22 mouse cellular contexts compared by ENCODE assay signal in the genomic region with DNA sequence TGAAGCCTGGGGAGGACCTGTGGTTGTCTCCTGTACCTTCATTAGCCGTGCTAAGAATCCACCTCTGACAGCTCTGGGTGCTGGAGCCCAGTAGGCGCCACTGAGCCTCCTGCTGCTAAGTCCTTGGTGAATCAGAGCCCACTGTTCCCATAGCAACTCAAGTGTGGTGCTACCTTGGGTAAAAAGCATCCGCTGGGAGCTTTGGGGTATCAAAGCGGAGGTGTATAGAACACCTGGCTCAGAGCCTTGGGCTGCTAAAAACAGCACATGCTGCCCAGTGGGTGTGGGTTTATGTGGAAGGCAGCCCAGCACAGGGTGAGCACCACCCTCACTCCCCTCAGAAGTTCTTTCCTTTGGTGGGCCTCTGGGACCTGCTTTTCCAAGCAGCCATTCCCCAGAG. TPM values are rescaled to one million over a fixed set of nuclear protein-coding genes. Genes with fewer than 3 reads are reported as not detected.
DNase-seq lines count a peak whose midpoint lies in the region; ATAC-seq and TF ChIP-seq lines count a peak whose summit lies in the region.
"Had no signal": no experiment of that assay in that cellular context is flagged by ENCODE, and none has a peak within 500 bp of the region (broad histone marks: within the 10 kb centered on the region; RNA-seq: fewer than 3 reads in every experiment).

No protein-coding gene starts in this region.

- H3K27me3 ChIP-seq in forebrain, postnatal 0 days (ENCODE audit: insufficient read depth, low read length), result no peaks in the 10 kb centered on the region
- H3K27me3 ChIP-seq: heart, embryonic 15.5 days; limb, embryonic 13.5 days; liver, embryonic 15.5 days had no signal

- 68% methylated on average over 4 of the region's 4 CpGs for WGBS in forebrain, postnatal 0 days

- no peaks in the 10 kb centered on the region for H3K4me1 ChIP-seq in forebrain, postnatal 0 days (ENCODE audit: insufficient read depth)
- H3K4me1 ChIP-seq: limb, embryonic 13.5 days; liver, embryonic 15.5 days had no signal

- no peaks in the 10 kb centered on the region for H3K9me3 ChIP-seq in forebrain, postnatal 0 days (ENCODE audit: low read length)
- H3K9me3 ChIP-seq: heart, embryonic 15.5 days; hindbrain, embryonic 10.5 days; liver, embryonic 15.5 days had no signal

- no peak for ATAC-seq in forebrain, postnatal 0 days
- ATAC-seq: forebrain, embryonic 14.5 days; lung, postnatal 0 days; midbrain, embryonic 16.5 days had no signal

- peak; percentile 62 for DNase-seq in left cerebral cortex, adult 11 months (ENCODE audit: low spot score)
- DNase-seq in left cerebral cortex, postnatal 4 days, result no peak
- DNase-seq in layer of hippocampus, adult 9-10 months (ENCODE audit: low spot score), result peak; percentile 27
- peak; percentile 78 to 87 for DNase-seq in left cerebral cortex, postnatal 36 days (ENCODE audit: low spot score in 2 of 2)
- DNase-seq in thymus, postnatal 25 days, result no peak
- DNase-seq in forebrain, postnatal 0 days, result no peak
- no peak for DNase-seq in embryo, embryonic 9.5 days (ENCODE audit: extremely low spot score)
- DNase-seq: adrenal gland, adult 2 months; cerebellum, adult 2 months; heart, adult 11 months; kidney, adult 2 months; kidney, postnatal 4 days; retina, postnatal 1 day; thymus, postnatal 36 days had no signal

- TF ChIP-seq CTCF in forebrain, postnatal 0 days (IDR thresholded peaks at IDR 0.05; ENCODE audit: low read depth), result no peak

- H3K4me3 ChIP-seq in forebrain, postnatal 0 days (ENCODE audit: low read depth, low read length), result no peak overlapping the region
- H3K4me3 ChIP-seq: heart, embryonic 15.5 days; hindbrain, embryonic 10.5 days; limb, embryonic 13.5 days; liver, embryonic 15.5 days had no signal

- H3K4me2 ChIP-seq in forebrain, postnatal 0 days (ENCODE audit: low read depth), result no peak overlapping the region
- H3K4me2 ChIP-seq: heart, embryonic 15.5 days; limb, embryonic 13.5 days; liver, embryonic 15.5 days had no signal

- no peak overlapping the region for H3K9ac ChIP-seq in forebrain, postnatal 0 days
- H3K9ac ChIP-seq: heart, embryonic 15.5 days; limb, embryonic 13.5 days; liver, embryonic 15.5 days had no signal

- no peak overlapping the region for H3K27ac ChIP-seq in forebrain, postnatal 0 days (ENCODE audit: low read depth, low read length)
- H3K27ac ChIP-seq: heart, embryonic 15.5 days; hindbrain, embryonic 10.5 days; limb, embryonic 13.5 days; liver, embryonic 15.5 days; stomach, postnatal 0 days had no signal

- intact Hi-C loops in left cerebral cortex, postnatal 4 days (cut with DNase I), result no loop called here
- intact Hi-C loops in left cerebral cortex, postnatal 36 days (cut with DNase I), result no loop called here

- peaks cover 21% of the 10 kb centered on the region for H3K36me3 ChIP-seq in forebrain, postnatal 0 days (ENCODE audit: insufficient read depth)
- H3K36me3 ChIP-seq: liver, embryonic 15.5 days had no signal

RNA-seq across cellular contexts. Expression of gene Clstn1, which starts 30.2 kb away (rescaled TPM):
- 100 to 1,000 TPM; 494 to 507 TPM for total RNA-seq in left cerebral cortex, postnatal 4 days (2021)
- 1,000 to 10,000 TPM; 1,328 to 1,609 TPM for total RNA-seq in left cerebral cortex, postnatal 36 days (2021)
- total RNA-seq in forebrain, postnatal 0 days (2014; rRNA removed), result 367 and 451 TPM in 2 replicates
- 142 and 179 TPM in 2 replicates for polyA plus RNA-seq in forebrain, postnatal 0 days (2015; fragmentation: Nextera tagmentation; extraction: Ambion mirVana)

RNA-seq across cellular contexts. Expression of gene Ctnnbip1, which starts 38.1 kb away (rescaled TPM):
- 10 to 100 TPM; 94.7 to 99.4 TPM for total RNA-seq in left cerebral cortex, postnatal 4 days (2021)
- total RNA-seq in left cerebral cortex, postnatal 36 days (2021), result 10 to 100 TPM; 36.7 to 43.5 TPM
- total RNA-seq in forebrain, postnatal 0 days (2014; rRNA removed), result 98.6 and 105 TPM in 2 replicates
- 126 and 134 TPM in 2 replicates for polyA plus RNA-seq in forebrain, postnatal 0 days (2015; fragmentation: Nextera tagmentation; extraction: Ambion mirVana)

Comparison
In these comparisons a context has a peak if more than half of its experiments do, and no peak if none do; other contexts are left out.
1. DNase-seq: peak in left cerebral cortex, adult 11 months (single experiment), layer of hippocampus, adult 9-10 months (single experiment) and left cerebral cortex, postnatal 36 days (2 of 2); none in left cerebral cortex, postnatal 4 days (single experiment), thymus, postnatal 25 days (single experiment), forebrain, postnatal 0 days (single experiment) and embryo, embryonic 9.5 days (single experiment).